Mouse (Mus musculus): ENCODE measurements around the gene Il17a. TPM values are rescaled to one million over a fixed set of nuclear protein-coding genes. Genes with fewer than 3 reads are reported as not detected.

Gene Il17a
- not detected in 2 replicates for polyA plus RNA-seq (2012; rRNA removed)

DNA sequence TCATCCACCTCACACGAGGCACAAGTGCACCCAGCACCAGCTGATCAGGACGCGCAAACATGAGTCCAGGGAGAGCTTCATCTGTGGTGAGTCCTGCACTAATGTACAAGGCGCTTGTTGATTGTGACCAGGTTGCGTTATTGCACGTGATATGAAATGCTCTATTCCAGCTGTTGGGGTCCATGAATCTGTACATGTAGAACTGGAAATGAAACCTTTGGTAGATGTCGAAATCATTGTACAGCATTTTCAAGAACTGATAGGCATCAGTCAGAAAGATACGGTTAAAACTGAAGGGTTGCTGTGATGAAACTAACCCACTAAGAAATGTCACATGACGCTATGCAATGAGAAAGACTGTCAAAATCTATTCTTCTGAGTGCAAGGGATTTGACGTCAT, at the start of gene Il17a:
TSS of gene Il17a (plus strand) at position 3 of the 400 bp plus-strand sequence.

Other genes with a start within 250 kb of the Il17a start
- 0.28 and 0.38 TPM in 2 replicates for gene Pkhd1, start 112.8 kb upstream of the Il17a start, polyA plus RNA-seq (2012; rRNA removed)
- gene Il17f, start 59.7 kb downstream of the Il17a start, polyA plus RNA-seq (2012; rRNA removed) = 0.07 and 0.12 TPM in 2 replicates
- 44.7 and 47.3 TPM in 2 replicates for gene Mcm3, start 89.4 kb downstream of the Il17a start, polyA plus RNA-seq (2012; rRNA removed)
- 0.16 TPM in 2 replicates for gene Paqr8, start 159.7 kb downstream of the Il17a start, polyA plus RNA-seq (2012; rRNA removed)
- 0.43 and 0.52 TPM in 2 replicates for gene Efhc1, start 220.7 kb downstream of the Il17a start, polyA plus RNA-seq (2012; rRNA removed)